Mouse (Mus musculus) cerebellum, postnatal 14 days (tissue): ENCODE results near the gene Tub.

Experiments used
- DNase-seq, 2 experiments: peaks; one replicate each; pipeline ENCODE4 v3.0.0; 2021; ENCODE audit warnings: mixed read lengths in 2 of 2

Tub gene

GRCm38 (mm10) chr7:108950312-108950761, at the start of gene Tub:
Gene Tub (plus strand): TSS chr7:108950338.
- DNase-seq = peak; percentile 78 to 83

GRCm38 (mm10) chr7:108903969-108904368, 46.2 kb upstream of the Tub start:
- no peak for DNase-seq

GRCm38 (mm10) chr7:108927043-108927442, 23.1 kb upstream of the Tub start:
- DNase-seq = no peak

GRCm38 (mm10) chr7:108928280-108929188, 21.6 kb upstream of the Tub start:
- no peak for DNase-seq

GRCm38 (mm10) chr7:108929726-108930393, 20.3 kb upstream of the Tub start, which contains the start of gene Nlrp10:
Gene Nlrp10 (minus strand): TSS chr7:108930178.
- DNase-seq = no peak

- peak; percentile 95 to 96 for DNase-seq
Measured at GRCm38 (mm10) chr7:108933794-108934731, 16.1 kb upstream of the Tub start, which contains the start of gene Eif3f. Gene Eif3f (plus strand): TSS chr7:108934417.

GRCm38 (mm10) chr7:108934836-108935235, 15.3 kb upstream of the Tub start:
- DNase-seq = peak; percentile 24 to 28

GRCm38 (mm10) chr7:108935411-108935810, 14.7 kb upstream of the Tub start:
- DNase-seq = no peak

- no peak for DNase-seq
Measured at GRCm38 (mm10) chr7:108936591-108936990, 13.5 kb upstream of the Tub start.

GRCm38 (mm10) chr7:108941466-108941865, 8.7 kb upstream of the Tub start:
- no peak for DNase-seq

- DNase-seq = peak; percentile 75 to 77
Measured at GRCm38 (mm10) chr7:108944002-108944401, 6.1 kb upstream of the Tub start.

GRCm38 (mm10) chr7:108948611-108949010, 1.5 kb upstream of the Tub start:
- DNase-seq = no peak

GRCm38 (mm10) chr7:108949301-108949700, 837 bp upstream of the Tub start:
- no peak for DNase-seq

- DNase-seq = peak; percentile 52 to 61
Measured at GRCm38 (mm10) chr7:108950762-108951331, 709 bp downstream of the Tub start.

- DNase-seq = no peak
Measured at GRCm38 (mm10) chr7:108952801-108953200, 2.7 kb downstream of the Tub start.

GRCm38 (mm10) chr7:108954185-108954584, 4.0 kb downstream of the Tub start:
- DNase-seq = peak in 1 of 2 experiments; percentile 71

GRCm38 (mm10) chr7:108957734-108958133, 7.6 kb downstream of the Tub start:
- no peak for DNase-seq

GRCm38 (mm10) chr7:108965968-108966367, 15.8 kb downstream of the Tub start:
- DNase-seq = no peak

- peak; percentile 80 to 84 for DNase-seq
Measured at GRCm38 (mm10) chr7:108966742-108967362, 16.7 kb downstream of the Tub start.

GRCm38 (mm10) chr7:108968201-108968600, 18.1 kb downstream of the Tub start:
- no peak for DNase-seq

GRCm38 (mm10) chr7:108972273-108972672, 22.1 kb downstream of the Tub start:
- DNase-seq = peak; percentile 80 to 85
